Mouse (Mus musculus): ENCODE measurements around the gene Mcm2.

The Mcm2 gene

DNA sequence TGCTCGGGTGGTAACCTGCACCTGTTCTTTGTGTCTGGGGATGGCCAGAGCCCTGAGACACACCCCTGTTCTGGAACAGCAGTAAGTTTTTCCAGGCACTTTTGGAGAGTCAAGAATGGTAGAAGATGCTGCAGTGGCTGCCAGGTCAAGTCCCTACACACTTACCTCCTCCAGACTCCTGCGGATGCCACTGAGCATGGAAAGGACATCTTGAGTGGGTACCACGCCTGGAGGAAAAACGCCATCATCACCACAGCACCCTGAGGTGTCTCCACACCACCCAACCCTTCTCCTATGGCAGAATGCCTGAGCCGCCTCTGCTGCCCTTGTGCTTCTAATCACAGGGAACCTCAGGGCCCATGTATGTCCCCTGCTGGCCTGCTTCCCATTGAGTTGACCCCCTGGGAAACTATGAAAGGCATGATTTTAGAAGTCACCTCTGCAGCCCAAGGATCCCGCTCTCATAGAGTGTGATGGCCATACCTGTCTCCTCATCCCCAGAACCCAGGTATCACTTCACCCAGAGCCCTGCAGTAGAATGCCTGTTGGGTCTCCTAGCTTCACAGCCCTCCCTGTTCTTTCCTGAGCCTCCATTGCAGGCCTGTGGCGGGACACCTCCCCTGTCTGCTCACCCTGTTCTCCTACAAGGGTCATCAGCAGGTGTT lies 53.5 kb downstream of the Mcm2 start:
- DNase-seq = no peak

DNA sequence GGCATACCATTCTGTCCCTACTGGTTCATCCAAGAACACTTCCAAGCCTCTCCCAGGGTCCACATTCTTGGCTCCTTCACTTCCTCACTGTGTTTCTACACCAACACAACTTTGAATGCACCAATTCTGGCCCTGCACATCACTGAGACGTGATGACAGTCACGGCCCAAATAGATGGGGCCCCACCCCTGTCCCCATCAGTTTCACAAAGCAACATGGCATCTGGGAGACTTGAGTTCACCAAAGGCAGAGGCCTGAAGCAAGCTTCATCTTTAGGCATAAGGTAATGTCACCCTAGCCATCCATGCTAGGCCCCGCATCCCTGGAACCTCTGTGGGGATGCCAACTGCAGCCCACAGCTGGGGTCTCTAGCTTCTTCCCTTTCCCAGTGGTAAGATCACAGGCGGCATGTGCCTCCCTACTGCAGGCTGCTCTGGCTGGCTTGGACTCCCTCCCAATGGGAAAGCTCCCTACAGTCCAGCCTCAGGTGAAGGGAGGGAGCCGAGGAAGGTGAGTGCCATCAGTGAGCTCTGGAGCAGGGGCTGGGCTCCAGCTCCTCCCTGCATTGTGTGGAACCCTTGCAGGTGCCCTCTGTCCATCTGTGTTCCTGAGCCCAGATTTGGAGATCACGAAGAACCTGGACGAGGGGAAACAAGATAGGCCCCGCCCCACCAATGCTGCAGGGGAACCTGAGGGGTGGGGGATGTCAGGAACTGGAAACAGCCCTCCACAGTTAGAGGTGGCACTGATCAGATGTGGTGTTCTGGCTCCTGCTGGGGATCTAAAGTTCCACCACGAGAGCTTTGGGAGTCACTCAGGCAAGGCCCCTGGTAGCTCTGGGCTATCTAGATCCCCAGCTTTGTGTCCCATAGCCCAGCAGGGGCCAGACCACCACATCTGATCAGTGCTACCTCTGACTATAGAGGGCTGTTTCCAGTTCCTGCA lies 54.5 kb downstream of the Mcm2 start:
- no peak for DNase-seq

DNA sequence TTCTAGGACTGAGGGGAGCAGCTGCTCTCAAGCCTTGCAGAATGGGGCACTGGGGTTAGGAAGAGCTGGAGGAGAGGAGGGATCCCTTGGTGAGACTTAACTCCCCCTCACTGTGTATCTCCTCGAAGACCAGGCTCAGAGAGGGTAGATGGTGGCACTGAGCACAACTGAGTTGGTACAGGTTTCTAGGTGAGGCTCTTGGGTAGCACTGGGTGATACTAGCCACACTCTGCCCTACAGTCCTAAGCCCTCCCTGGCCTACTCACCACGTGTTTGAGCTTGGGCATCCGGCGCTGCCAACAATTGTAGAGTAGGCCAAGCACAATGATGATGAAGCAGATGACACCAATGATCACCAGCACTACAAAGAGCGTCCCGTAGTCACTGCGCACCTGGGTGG lies 55.3 kb downstream of the Mcm2 start:
- no peak for DNase-seq

DNA sequence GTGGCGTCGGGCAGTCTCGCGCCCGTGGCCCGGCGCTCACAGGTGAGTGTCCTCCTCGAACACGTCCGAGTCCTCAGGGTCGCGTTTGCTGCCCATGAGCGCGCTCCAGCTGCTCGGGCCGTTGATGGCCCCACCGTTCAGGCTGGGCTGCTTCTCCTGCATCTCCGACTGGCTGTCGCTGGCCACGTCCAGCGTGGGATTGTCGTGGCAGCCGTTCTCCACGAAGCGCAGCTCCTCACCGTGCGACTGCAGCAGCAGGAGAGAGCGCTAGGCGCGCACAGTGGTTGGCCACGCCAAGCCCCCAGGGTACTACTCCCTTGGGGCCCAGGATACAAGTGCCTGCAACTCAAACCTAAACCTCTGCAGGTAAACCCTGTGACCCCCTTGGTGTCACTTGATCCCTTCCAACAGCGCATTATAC lies 55.8 kb downstream of the Mcm2 start:
- peak in 1 of 2 experiments; percentile 41 for DNase-seq

DNA sequence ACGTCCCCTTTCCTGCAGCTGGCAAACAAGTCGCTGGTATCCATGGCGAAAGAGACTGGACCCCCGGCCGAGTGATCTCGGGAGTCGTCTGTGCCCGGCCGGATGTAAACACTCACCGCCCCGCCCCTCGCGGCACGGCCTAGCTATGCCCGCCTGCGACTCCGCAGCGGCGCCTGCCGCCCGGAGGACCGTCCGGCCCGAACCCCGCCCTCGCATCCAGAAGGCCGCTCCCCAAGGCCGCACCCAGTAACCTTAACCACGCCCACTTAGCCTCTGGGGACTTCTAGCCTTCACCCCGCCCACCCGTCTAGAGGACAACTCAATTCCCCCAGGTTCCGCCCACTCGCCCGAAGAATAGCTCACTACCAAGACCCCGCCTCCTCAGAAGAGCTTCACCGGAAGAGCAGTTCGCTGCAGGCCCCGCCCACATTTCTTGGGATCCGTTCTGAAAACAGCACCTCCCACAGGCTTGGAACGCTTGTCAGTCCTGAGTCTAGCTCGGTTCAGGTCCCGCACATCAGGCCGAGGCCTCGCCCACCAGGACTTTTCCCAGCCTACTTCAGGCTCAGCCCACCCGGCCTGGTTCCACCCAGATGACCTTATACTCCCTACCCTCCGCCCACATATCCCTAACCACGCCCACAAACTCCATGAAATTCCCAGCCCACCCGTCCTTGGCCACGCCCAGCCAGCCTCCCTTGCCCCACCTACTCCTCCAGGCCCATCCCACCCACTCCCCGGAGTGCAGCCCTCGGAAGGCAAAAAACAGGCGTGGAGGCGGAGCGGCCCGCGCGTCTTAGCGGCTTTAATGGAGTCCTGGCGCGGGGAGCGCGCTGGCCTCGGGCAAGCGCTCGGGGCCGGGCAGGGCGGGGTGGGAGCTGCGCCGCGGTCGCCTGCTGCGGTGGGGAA lies 56.5 kb downstream of the Mcm2 start, which contains the start of gene Abtb1:
Gene Abtb1, minus strand, starts transcription at position 204 of the 909 bp plus-strand sequence.
- DNase-seq = peak; percentile 95 to 98

DNA sequence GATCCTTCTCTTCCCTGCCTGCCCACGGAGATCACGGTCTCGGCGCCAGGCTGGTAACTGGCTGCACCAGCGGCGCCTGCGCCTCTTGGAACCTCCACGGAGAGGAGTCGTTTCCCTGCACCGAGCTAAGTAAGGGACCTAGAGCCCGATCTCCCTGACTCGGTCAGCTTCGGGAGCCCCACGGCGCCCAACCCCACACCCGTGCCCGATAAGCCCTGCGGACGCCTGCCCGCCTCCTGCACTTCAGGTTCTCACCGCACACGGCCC lies 57.1 kb downstream of the Mcm2 start:
- no peak for DNase-seq

DNA sequence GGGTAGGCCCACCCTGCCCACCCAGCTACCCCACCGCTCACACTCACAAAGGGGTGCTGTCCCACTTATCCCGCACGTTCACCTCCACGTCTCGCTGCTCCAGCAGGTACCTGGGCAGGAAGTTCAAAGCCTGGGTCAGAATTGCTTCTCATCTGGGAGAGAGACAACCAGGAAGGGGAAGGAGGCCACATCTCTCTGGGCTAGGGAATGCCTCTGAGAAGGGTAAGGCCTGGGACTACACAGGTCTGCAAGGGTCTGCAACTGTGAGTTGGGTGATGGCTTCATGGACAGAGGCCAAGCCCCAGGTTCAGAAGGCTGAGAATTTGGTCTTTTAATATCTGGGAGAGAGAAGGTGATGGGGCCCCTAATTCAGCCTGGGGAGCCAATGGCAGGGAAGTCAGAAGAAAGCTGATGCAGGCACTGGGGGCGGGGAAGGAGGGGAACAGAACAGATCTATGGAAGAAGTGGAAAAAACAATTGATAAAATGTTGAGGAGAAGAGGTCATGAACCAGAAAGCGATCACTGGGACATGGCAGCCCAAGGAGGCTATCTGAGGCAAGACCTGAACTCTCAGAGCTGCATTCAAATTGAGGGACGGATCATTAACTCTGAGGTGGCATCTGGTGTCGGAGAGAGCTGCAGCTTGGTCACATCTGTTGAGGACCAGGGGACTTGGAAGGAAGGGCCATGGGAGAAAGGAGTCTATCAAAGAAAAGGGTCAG lies 57.6 kb downstream of the Mcm2 start:
- DNase-seq = no peak

DNA sequence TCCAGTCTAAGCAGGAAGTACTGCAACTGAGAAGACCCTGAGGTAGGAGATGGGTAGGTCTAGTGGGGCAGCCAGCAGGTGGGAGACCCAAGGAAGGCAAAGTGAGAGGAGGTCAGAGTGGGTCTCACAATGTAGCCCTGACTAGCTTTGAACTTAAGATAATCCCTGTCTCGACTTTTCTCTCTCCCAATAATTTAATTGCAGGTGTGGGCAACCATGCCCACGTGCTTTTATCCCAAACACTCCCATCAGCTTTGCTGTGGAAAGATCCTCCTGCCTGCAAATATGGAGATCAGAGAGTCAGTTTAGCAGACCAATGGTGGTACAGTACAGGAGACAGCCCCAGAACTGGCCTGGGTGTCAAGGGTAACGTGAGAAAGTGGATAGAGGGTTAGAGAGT lies 58.4 kb downstream of the Mcm2 start:
- no peak for DNase-seq

DNA sequence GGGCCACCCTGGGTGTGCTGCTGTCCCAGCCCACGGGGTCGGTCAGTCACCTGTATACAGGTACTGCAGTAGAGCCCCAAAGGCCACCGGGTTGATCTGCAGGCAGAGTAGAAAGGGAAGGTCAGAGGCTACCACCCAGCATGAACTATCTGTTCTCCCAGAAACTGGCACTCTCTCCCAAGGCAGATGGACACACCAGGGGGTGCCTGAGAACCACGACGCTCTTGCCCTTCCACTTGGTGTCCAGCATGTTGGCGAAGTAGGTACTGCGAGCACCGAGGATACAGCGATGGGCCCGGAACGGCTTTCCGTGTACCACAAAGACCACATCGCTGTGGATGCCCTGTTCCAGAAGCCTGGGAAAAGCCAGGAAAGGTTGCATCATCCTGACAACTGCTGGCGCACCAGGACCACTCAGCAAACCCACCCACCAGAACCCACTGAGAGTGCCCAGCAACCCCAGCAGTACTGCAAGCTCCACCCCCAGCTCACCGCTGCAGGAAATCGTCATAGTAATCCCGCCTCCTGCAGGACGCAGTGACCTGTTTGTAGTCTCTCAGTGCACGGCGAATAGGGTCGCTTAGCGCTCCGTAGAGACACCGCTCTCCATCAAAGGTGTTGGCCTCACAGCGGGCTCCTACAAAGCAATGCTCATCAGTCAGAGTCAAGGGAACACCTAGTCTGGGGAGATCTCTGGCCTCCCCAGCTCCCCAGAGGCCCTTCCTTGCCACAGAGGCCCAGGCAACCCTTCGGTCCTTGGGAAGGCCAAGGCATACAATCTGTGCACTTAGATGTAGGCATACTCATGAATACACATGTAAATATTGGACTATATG lies 59.2 kb downstream of the Mcm2 start:
- DNase-seq = no peak

DNA sequence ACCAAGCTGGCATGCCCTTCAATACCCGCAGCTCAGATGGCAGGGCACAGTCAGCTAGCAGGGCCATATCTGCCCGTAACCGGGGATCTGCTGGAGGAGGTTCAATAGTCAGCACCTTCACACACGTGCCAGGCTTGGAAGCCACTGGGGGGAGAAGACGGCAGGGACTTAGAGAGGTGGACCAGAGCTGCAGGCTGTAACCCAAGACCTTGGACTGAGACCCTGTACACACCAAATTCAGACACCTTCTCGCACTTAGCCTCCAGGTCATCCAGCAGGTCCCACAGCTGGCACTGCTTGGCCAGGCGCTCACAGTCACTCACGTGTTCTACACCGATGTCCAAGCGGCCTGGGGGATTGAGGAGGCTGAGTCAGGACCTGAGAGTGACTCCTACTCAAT lies 60.0 kb downstream of the Mcm2 start:
- no peak for DNase-seq

DNA sequence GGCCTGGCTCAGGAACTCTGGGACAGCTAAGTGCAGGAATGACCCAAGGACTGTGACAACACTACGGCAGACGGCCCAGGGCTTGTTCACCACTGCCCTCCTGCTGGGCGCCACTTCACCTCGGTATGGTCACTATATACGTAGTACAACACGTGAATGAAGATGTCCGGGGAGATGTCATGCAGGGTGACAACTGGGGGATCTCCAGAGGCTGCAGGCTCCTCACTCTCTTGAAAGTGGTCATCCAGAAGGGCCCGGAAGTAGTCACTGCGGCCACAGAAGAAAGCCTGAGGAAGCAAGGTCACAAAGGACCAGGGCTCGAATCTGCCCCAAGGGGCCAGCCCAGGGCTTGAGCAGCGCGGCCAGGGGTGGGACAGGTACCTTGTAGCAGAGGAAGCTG lies 60.6 kb downstream of the Mcm2 start:
- DNase-seq = no peak

DNA sequence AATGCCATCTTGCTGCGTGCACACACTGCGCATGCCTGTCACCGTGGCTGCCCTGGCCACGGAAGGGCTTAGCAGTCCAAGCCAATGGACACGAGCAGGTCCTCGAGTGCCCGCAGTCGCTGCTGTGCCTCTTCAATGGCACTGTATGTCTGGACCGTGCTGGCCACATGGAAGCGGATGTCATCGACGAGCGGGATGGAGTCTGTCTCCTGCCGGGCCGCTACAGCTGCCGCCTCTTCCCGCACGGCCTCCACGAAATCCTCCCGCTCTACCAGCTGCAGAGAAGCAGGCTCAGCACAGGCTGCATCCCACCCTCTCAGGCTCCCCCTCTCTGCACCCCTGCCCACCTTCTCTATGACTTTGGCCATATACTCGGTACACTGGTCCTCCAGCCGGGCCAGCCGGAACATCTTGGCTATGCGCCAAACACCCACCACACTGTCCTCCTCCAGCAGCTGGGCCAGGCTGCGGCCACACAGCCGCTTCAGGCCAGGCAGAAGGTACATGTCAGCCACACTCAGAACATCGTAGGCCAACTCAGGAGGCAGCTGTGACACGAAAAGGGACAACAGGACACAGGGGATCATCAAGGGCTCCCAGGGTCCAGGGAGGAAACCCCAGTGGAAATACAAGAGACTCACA lies 62.3 kb downstream of the Mcm2 start:
- DNase-seq = no peak

DNA sequence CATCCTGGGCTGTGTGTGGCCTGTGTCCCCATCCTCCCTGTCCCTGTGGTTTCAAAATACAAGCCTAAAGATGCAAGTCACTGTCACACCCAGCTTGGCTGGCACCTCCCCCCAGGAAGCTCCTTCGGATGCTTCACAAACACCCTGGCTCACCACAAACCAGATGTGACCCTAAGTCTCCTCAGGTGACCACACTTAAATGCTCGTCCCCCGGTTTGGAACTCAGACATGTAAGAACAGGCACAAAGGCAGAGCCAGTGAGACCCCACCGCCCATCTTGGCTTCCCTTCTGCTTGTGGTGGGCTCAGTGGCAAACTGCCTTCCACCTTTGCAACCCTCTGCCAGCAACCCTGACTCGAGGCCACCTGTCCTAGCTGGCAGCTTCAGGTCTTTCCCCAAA lies 63.5 kb downstream of the Mcm2 start:
- DNase-seq = no peak
